Mouse (Mus musculus): ENCODE measurements around the gene Eppin. TPM values are rescaled to one million over a fixed set of nuclear protein-coding genes. Genes with fewer than 3 reads are reported as not detected.

Eppin gene
- not detected in 2 replicates for polyA plus RNA-seq (2014; fragmentation: Nextera tagmentation; extraction: Ambion mirVana)

- no peak for ATAC-seq (ENCODE audit: insufficient number of reproducible peaks, insufficient read depth, low FRiP score, low read depth)
- no peaks in the 10 kb centered on the region for H3K4me1 ChIP-seq (ENCODE audit: control insufficient read depth in 2 of 2, insufficient read depth in 2 of 2, low read length in 2 of 2)
- H3K9ac ChIP-seq (ENCODE audit: low read length) = no peak within 1 kb of the TSS
- WGBS = 61% methylated on average over 4 of the region's 4 CpGs
- no peaks in the 10 kb centered on the region for H3K36me3 ChIP-seq (ENCODE audit: control insufficient read depth, insufficient read depth, low read length)
- H3K27ac ChIP-seq (replicated peaks in 1 of 2; ENCODE audit: control insufficient read depth in 1 of 2, insufficient read depth in 1 of 2, low read depth in 2 of 2, low read length in 2 of 2) = no peak within 1 kb of the TSS
- no peak within 1 kb of the TSS for H3K4me2 ChIP-seq (ENCODE audit: low read length)
- H3K9me3 ChIP-seq (ENCODE audit: control insufficient read depth, low read length) = no peaks in the 10 kb centered on the region
- peaks cover 4% of the 10 kb centered on the region; the same call in 1 of the 2 replicates for H3K27me3 ChIP-seq (ENCODE audit: control insufficient read depth, insufficient read depth, low read length)
- H3K4me3 ChIP-seq (ENCODE audit: control insufficient read depth in 1 of 2, insufficient read depth in 1 of 2, low read depth in 1 of 2, low read length in 2 of 2) = no peak within 1 kb of the TSS
These were observed at the start of gene Eppin for GRCm38 (mm10) chr2:164593494-164593893. Gene Eppin, minus strand, starts transcription at chr2:164593594.

- Histone ChIP-seq H3K9me3 (ENCODE audit: control insufficient read depth, low read length) (no peaks in the 10 kb centered on the region), H3K27me3 (ENCODE audit: control insufficient read depth, insufficient read depth, low read length) (no peaks in the 10 kb centered on the region), H3K4me3 (ENCODE audit: control insufficient read depth in 1 of 2, insufficient read depth in 1 of 2, low read depth in 1 of 2, low read length in 2 of 2) (no peak overlapping the region), H3K27ac (replicated peaks in 1 of 2; ENCODE audit: control insufficient read depth in 1 of 2, insufficient read depth in 1 of 2, low read depth in 2 of 2, low read length in 2 of 2) (no peak overlapping the region), H3K4me2 (ENCODE audit: low read length) (no peak overlapping the region), H3K4me1 (ENCODE audit: control insufficient read depth in 2 of 2, insufficient read depth in 2 of 2, low read length in 2 of 2) (no peaks in the 10 kb centered on the region), H3K9ac (ENCODE audit: low read length) (no peak overlapping the region), H3K36me3 (ENCODE audit: control insufficient read depth, insufficient read depth, low read length) (no peaks in the 10 kb centered on the region)
- no peak for ATAC-seq (ENCODE audit: insufficient number of reproducible peaks, insufficient read depth, low FRiP score, low read depth)
- WGBS = 75% methylated on average over 13 of the region's 13 CpGs
These were observed 48.7 kb upstream of the Eppin start for GRCm38 (mm10) chr2:164641881-164642673.

- Histone ChIP-seq H3K36me3 (ENCODE audit: control insufficient read depth, insufficient read depth, low read length) (no peaks in the 10 kb centered on the region), H3K9me3 (ENCODE audit: control insufficient read depth, low read length) (no peaks in the 10 kb centered on the region), H3K4me2 (ENCODE audit: low read length) (no peak overlapping the region), H3K9ac (ENCODE audit: low read length) (no peak overlapping the region), H3K4me1 (ENCODE audit: control insufficient read depth in 2 of 2, insufficient read depth in 2 of 2, low read length in 2 of 2) (no peaks in the 10 kb centered on the region), H3K27me3 (ENCODE audit: control insufficient read depth, insufficient read depth, low read length) (no peaks in the 10 kb centered on the region), H3K27ac (replicated peaks in 1 of 2; ENCODE audit: control insufficient read depth in 1 of 2, insufficient read depth in 1 of 2, low read depth in 2 of 2, low read length in 2 of 2) (no peak overlapping the region), H3K4me3 (ENCODE audit: control insufficient read depth in 1 of 2, insufficient read depth in 1 of 2, low read depth in 1 of 2, low read length in 2 of 2) (no peak overlapping the region)
- no peak for ATAC-seq (ENCODE audit: insufficient number of reproducible peaks, insufficient read depth, low FRiP score, low read depth)
- 68% methylated on average over 7 of the region's 7 CpGs for WGBS
These were observed 47.7 kb upstream of the Eppin start for GRCm38 (mm10) chr2:164641129-164641528.

DNA sequence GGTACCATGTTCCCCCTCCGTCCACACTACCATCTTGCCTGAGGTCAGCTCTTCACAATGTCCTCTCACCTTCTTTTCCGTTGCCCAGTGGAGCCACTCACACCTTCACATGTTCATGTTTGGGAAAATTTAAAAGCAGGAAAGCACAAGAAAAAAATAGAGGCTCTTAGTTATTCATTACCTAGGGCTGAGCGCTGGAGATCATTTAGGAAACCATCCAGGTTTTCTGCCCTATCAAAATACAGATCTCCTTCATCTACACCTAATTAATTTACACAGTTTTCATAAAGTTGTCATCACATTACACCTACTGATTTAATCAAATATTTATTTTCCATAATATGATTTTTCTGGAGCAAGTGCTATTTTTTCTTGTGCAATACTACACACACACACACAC lies 45.3 kb upstream of the Eppin start, which contains the start of gene Wfdc16:
TSS of gene Wfdc16 (minus strand) at position 101 of the 400 bp plus-strand sequence.
- Histone ChIP-seq H3K36me3 (ENCODE audit: control insufficient read depth, insufficient read depth, low read length) (no peaks in the 10 kb centered on the region), H3K9me3 (ENCODE audit: control insufficient read depth, low read length) (no peaks in the 10 kb centered on the region), H3K4me1 (ENCODE audit: control insufficient read depth in 2 of 2, insufficient read depth in 2 of 2, low read length in 2 of 2) (no peaks in the 10 kb centered on the region), H3K4me3 (ENCODE audit: control insufficient read depth in 1 of 2, insufficient read depth in 1 of 2, low read depth in 1 of 2, low read length in 2 of 2) (no peak within 1 kb of the TSS), H3K27ac (replicated peaks in 1 of 2; ENCODE audit: control insufficient read depth in 1 of 2, insufficient read depth in 1 of 2, low read depth in 2 of 2, low read length in 2 of 2) (no peak within 1 kb of the TSS), H3K4me2 (ENCODE audit: low read length) (no peak within 1 kb of the TSS), H3K9ac (ENCODE audit: low read length) (no peak within 1 kb of the TSS), H3K27me3 (ENCODE audit: control insufficient read depth, insufficient read depth, low read length) (no peaks in the 10 kb centered on the region)
- ATAC-seq (ENCODE audit: insufficient number of reproducible peaks, insufficient read depth, low FRiP score, low read depth) = no peak
- WGBS = 74% methylated on average over 3 of the region's 3 CpGs

GRCm38 (mm10) chr2:164635266-164635665 lies 41.9 kb upstream of the Eppin start:
- Histone ChIP-seq H3K4me1 (ENCODE audit: control insufficient read depth in 2 of 2, insufficient read depth in 2 of 2, low read length in 2 of 2) (no peaks in the 10 kb centered on the region), H3K36me3 (ENCODE audit: control insufficient read depth, insufficient read depth, low read length) (no peaks in the 10 kb centered on the region), H3K27ac (replicated peaks in 1 of 2; ENCODE audit: control insufficient read depth in 1 of 2, insufficient read depth in 1 of 2, low read depth in 2 of 2, low read length in 2 of 2) (no peak overlapping the region), H3K9me3 (ENCODE audit: control insufficient read depth, low read length) (no peaks in the 10 kb centered on the region), H3K4me3 (ENCODE audit: control insufficient read depth in 1 of 2, insufficient read depth in 1 of 2, low read depth in 1 of 2, low read length in 2 of 2) (no peak overlapping the region), H3K27me3 (ENCODE audit: control insufficient read depth, insufficient read depth, low read length) (no peaks in the 10 kb centered on the region), H3K4me2 (ENCODE audit: low read length) (no peak overlapping the region), H3K9ac (ENCODE audit: low read length) (no peak overlapping the region)
- ATAC-seq (ENCODE audit: insufficient number of reproducible peaks, insufficient read depth, low FRiP score, low read depth) = no peak
- whole genome bisulfite sequencing = 77% methylated on average over 9 of the region's 9 CpGs

DNA sequence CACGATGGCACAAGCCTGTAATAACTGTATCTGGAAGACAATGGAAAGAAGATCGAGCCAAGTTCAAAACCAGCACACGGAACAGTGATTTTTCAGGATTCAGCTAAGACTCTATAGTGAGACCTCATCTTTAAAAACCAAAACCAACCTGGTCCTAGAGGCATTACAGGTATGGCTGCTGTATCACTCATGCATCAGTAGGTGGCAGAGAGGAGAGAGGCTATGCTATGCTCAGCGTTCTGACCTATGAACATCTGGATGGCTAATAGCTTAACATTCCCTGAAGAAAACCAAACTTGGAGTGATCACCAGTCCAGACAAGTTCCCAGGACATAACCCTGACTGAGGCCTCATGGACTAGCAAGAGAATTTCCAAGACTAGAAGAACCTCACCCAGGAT lies 28.4 kb upstream of the Eppin start:
- H3K36me3 ChIP-seq (ENCODE audit: control insufficient read depth, insufficient read depth, low read length) = no peaks in the 10 kb centered on the region
- no peak overlapping the region for H3K4me2 ChIP-seq (ENCODE audit: low read length)
- 73% methylated on average over 4 of the region's 4 CpGs for WGBS
- no peak overlapping the region for H3K9ac ChIP-seq (ENCODE audit: low read length)
- no peak overlapping the region for H3K27ac ChIP-seq (replicated peaks in 1 of 2; ENCODE audit: control insufficient read depth in 1 of 2, insufficient read depth in 1 of 2, low read depth in 2 of 2, low read length in 2 of 2)
- no peaks in the 10 kb centered on the region for H3K9me3 ChIP-seq (ENCODE audit: control insufficient read depth, low read length)
- no peak for ATAC-seq (ENCODE audit: insufficient number of reproducible peaks, insufficient read depth, low FRiP score, low read depth)
- H3K27me3 ChIP-seq (ENCODE audit: control insufficient read depth, insufficient read depth, low read length) = no peaks in the 10 kb centered on the region
- no peak overlapping the region for H3K4me3 ChIP-seq (ENCODE audit: control insufficient read depth in 1 of 2, insufficient read depth in 1 of 2, low read depth in 1 of 2, low read length in 2 of 2)
- H3K4me1 ChIP-seq (ENCODE audit: control insufficient read depth in 2 of 2, insufficient read depth in 2 of 2, low read length in 2 of 2) = no peaks in the 10 kb centered on the region

DNA sequence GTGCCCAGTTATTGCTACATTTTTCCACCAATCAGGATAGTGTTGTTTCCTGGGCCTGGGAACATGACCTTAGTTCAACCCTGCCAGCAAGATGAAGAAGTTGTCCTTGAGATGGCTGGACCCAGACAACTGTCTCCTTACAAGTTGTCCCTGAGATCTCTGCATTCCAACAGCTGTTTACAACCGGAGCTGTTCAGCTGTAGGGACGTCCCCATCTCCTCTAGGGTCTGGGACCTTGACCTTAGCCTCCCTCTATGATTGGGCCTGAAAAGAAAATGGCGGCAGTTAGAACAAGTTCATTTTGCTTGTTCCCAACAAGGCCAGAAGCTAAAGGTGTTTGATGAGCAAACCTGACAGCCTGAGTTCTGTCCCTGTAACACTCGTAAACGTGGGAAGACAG lies 25.7 kb upstream of the Eppin start:
- Histone ChIP-seq H3K27ac (replicated peaks in 1 of 2; ENCODE audit: control insufficient read depth in 1 of 2, insufficient read depth in 1 of 2, low read depth in 2 of 2, low read length in 2 of 2) (no peak overlapping the region), H3K4me3 (ENCODE audit: control insufficient read depth in 1 of 2, insufficient read depth in 1 of 2, low read depth in 1 of 2, low read length in 2 of 2) (no peak overlapping the region), H3K36me3 (ENCODE audit: control insufficient read depth, insufficient read depth, low read length) (no peaks in the 10 kb centered on the region), H3K9ac (ENCODE audit: low read length) (no peak overlapping the region), H3K27me3 (ENCODE audit: control insufficient read depth, insufficient read depth, low read length) (no peaks in the 10 kb centered on the region), H3K4me2 (ENCODE audit: low read length) (no peak overlapping the region), H3K4me1 (ENCODE audit: control insufficient read depth in 2 of 2, insufficient read depth in 2 of 2, low read length in 2 of 2) (no peaks in the 10 kb centered on the region), H3K9me3 (ENCODE audit: control insufficient read depth, low read length) (no peaks in the 10 kb centered on the region)
- ATAC-seq (ENCODE audit: insufficient number of reproducible peaks, insufficient read depth, low FRiP score, low read depth) = no peak
- WGBS = 78% methylated on average over 5 of the region's 5 CpGs

- H3K27me3 ChIP-seq (ENCODE audit: control insufficient read depth, insufficient read depth, low read length) = no peaks in the 10 kb centered on the region
- ATAC-seq (ENCODE audit: insufficient number of reproducible peaks, insufficient read depth, low FRiP score, low read depth) = no peak
- H3K36me3 ChIP-seq (ENCODE audit: control insufficient read depth, insufficient read depth, low read length) = no peaks in the 10 kb centered on the region
- no peak overlapping the region for H3K4me2 ChIP-seq (ENCODE audit: low read length)
- H3K9ac ChIP-seq (ENCODE audit: low read length) = no peak overlapping the region
- no peaks in the 10 kb centered on the region for H3K9me3 ChIP-seq (ENCODE audit: control insufficient read depth, low read length)
- H3K4me3 ChIP-seq (ENCODE audit: control insufficient read depth in 1 of 2, insufficient read depth in 1 of 2, low read depth in 1 of 2, low read length in 2 of 2) = no peak overlapping the region
- H3K4me1 ChIP-seq (ENCODE audit: control insufficient read depth in 2 of 2, insufficient read depth in 2 of 2, low read length in 2 of 2) = no peaks in the 10 kb centered on the region
- H3K27ac ChIP-seq (replicated peaks in 1 of 2; ENCODE audit: control insufficient read depth in 1 of 2, insufficient read depth in 1 of 2, low read depth in 2 of 2, low read length in 2 of 2) = no peak overlapping the region
- 75% methylated on average over 3 of the region's 3 CpGs for WGBS
These were observed 22.0 kb upstream of the Eppin start for GRCm38 (mm10) chr2:164615386-164615785.

Measured in heart, embryonic 14.5 days (tissue).